Mouse (Mus musculus): ENCODE measurements at regions not wholly inside any gene's neighbourhood (a gene's known extent, or its start where the extent isn't known, plus 50 kb on each side); places are given as distances from the start of the nearest gene placed in this dataset.

- TF ChIP-seq CTCF (IDR thresholded peaks at IDR 0.05; ENCODE audit: borderline replicate concordance, insufficient read depth, low read depth, low read length) (no peak), POLR2A (IDR thresholded peaks at IDR 0.05; ENCODE audit: borderline replicate concordance, insufficient read depth, low read length) (no peak)
Observed at GRCm38 (mm10) chr1:55807028-55807427, 401.3 kb downstream of the Plcl1 start.
